Mouse (Mus musculus) ovary, adult 18-20 months (tissue): Measurements from ENCODE around the gene Zc3hc1.
"Not testable (repeated sequence)": the region's sequence is repeated elsewhere in the genome, so short reads cannot be mapped to it uniquely, and the experiment has no call there.

Experiments
- DNase-seq: peaks from one replicate; pipeline ENCODE4 v3.0.0; 2022; ENCODE audit warnings: low spot score, mixed read lengths

Gene Zc3hc1

GRCm38 (mm10) chr6:30390714-30391697, at the start of gene Zc3hc1:
TSS of gene Zc3hc1 (minus strand) at chr6:30391028.
- DNase-seq, result peak; percentile 45

- no peak for DNase-seq
These were observed 48.7 kb upstream of the Zc3hc1 start for GRCm38 (mm10) chr6:30439576-30439975.

DNA sequence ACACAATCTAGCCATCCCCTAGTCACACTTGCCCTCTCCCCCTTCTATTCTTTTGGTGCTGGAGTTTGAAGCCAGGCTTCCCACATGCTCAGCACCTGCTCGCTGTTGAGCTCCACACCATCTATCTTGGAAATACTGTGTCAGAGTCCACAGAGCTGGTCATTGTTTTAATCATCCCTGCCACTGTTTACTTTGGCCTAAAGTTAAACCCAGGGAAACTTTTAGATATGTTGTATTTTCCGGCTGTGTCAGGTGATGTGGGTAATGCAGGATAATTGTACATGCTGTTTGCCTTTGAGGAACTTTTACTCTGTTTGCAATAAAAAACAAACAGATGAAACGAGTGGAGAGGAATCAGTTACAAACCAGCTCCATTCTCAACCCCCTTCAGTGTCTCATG, 46.2 kb upstream of the Zc3hc1 start:
- no peak for DNase-seq

DNA sequence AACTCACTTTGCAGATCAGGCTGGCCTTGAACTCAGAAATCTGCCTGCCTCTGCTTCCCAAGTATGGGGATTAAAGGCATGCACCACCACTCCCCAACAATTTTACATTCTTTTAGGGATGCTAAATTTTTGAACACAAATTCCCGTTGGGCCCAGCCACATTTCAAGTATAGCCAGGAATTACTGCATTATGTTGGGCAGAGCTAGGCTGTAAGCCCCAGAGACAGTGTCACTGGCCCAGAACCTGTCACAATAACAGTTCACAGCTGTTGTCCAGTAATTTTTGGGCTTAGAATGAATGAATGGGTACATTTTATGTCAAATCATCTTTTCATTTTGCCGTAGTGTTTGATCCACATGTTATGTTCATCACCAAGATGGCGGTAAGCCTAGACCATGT, 45.6 kb upstream of the Zc3hc1 start:
- no peak for DNase-seq

- no peak for DNase-seq
These were observed 41.8 kb upstream of the Zc3hc1 start for GRCm38 (mm10) chr6:30432461-30433192.

DNA sequence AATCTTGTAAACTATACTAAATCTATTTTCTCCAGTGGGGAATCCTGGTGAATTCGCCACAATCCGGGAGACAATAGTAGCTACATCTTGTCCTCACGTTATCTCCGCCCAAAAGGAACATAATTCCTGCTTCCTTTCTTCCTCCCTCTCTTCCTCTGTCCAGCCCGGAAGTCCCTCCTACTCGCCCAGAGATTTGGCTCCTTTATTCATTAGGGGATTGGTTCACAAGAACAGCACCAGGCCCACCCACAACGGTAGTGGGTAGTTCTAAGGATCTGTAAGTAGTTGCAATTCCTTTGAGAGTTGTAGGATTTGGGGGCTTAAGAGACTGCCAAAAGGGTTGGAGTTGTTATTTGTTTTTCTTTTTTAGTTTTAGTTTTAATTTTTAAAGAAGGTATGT, 26.0 kb upstream of the Zc3hc1 start:
- DNase-seq, result no peak

GRCm38 (mm10) chr6:30416126-30416525, 25.3 kb upstream of the Zc3hc1 start:
- no peak for DNase-seq

GRCm38 (mm10) chr6:30411311-30411710, 20.5 kb upstream of the Zc3hc1 start:
- DNase-seq, result no peak

- no peak for DNase-seq
These were observed 18.7 kb upstream of the Zc3hc1 start for GRCm38 (mm10) chr6:30409399-30410093.

DNA sequence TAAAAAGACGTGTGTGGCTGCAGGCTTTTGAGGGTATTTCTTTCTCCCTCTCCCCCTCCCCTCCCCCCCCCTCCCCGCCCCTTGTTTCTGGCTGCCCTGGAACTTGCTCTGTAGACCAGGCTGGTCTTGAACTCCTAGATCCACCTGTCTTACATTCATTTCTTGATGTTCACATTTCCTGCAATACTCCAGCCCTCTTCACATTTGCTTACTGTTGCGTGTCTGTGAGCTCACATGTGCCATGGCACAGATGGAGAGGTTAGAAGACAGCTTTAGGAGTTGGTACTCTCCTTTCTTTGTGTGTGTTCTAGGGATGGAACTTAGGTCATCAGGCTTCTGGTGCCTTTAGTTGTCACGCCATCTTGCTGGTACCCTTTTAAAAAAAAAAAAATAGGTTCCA, 17.4 kb upstream of the Zc3hc1 start:
- no peak for DNase-seq

GRCm38 (mm10) chr6:30404671-30405070, 13.8 kb upstream of the Zc3hc1 start:
- no peak for DNase-seq

DNA sequence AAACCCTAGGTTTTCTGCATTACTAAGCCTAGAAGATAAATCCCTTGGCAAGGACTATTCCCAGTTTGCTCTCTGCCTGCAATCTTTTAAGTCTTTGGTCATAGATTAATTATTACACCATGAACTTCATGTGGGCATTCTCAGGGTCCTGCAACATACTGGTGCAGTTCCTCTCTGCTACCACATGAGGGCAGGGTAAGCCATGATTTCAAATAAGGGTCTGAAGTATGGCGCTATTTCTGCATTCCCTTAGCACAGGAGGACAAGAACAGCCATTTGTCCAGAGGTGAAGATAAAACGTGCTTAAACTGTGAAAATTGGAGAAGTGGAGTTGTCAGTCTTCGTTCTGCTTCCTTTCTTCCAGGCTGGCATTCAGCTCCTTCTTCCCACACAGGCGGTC, 12.6 kb upstream of the Zc3hc1 start:
- DNase-seq, result peak; percentile 27

- peak; percentile 19 for DNase-seq
These were observed 11.3 kb upstream of the Zc3hc1 start for GRCm38 (mm10) chr6:30402091-30402491.

- DNase-seq, result peak; percentile 99
These were observed 10.6 kb upstream of the Zc3hc1 start, which contains the start of gene Klhdc10 for GRCm38 (mm10) chr6:30401308-30402015. TSS of gene Klhdc10 (plus strand) at chr6:30401868.

GRCm38 (mm10) chr6:30400716-30401115, 9.9 kb upstream of the Zc3hc1 start:
- DNase-seq, result no peak

- no peak for DNase-seq
These were observed 9.3 kb upstream of the Zc3hc1 start for GRCm38 (mm10) chr6:30400146-30400545.

DNA sequence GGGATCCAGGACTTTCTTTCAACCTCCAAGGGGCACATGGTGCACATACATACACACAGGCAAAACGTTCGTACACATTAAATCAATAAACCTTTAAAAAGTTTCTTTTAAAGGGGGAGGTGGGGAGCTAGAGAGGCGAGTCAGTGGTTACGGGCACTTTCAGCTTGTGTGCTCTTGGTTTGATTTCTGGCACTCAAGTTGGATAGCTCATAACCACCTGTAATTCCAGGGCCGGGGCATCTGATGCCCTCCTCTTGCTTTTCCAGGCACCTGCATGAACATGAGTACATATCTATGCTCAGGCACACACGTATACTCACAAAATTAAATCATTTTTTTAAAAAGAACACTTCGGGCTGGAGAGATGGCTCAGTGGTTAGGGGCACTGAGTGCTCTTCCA, 1.2 kb upstream of the Zc3hc1 start:
- no peak for DNase-seq

DNA sequence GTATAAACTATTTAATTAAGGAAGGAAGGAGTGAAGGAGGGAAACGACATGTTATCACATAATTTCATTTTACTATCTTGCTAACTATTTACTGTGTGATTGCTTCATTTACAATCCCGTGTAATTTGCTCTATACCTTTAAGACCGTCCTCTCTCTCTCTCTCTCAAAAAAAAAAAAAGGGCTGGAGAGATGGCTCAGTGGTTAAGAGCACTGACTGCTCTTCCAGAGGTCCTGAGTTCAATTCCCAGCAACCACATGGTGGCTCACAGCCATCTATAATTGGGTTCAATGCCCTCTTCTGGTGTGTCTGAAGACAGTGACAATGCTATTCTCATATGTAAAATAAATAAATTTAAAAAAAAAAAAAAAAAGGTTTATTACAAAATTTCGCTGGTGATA, 557 bp downstream of the Zc3hc1 start:
- not testable (repeated sequence) for DNase-seq

DNA sequence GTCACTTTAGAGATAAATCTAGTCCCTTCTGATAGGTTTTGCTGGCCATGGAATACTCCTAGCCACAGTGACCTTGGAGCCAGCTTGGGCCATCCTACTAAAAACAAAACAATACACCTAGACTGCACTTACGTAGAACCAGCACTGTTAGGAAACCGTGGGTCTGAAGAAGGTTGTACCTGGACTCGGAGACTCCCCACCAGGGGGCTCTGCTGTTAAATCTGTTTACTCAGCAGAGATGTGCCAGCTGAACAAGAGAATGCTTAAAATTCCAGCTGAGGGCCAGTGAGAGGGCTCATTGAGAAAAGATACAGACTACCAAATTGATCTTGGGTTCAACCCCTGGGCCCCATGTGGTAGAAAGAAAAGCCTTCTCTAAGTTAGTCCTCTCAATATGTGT, 9.7 kb downstream of the Zc3hc1 start:
- DNase-seq, result no peak

DNA sequence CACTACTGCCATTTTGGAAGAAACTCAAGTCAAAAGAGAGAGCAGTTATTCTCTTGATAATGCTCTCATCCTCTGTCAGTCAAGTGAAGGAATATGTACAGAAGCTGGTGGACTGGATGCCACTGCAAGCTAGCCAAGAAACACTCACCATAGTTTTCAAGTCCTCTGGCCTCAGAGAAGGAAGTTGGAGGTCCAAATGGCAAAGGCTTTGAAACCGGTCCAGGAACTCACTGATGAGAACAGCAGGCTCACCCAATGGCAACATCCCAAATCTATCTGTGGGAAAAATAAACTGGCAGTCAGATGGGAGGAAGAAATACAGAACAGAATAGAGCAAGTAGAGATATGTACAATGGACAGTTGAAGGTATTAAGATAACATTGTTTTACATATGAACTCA, 15.0 kb downstream of the Zc3hc1 start:
- peak; percentile 51 for DNase-seq

DNA sequence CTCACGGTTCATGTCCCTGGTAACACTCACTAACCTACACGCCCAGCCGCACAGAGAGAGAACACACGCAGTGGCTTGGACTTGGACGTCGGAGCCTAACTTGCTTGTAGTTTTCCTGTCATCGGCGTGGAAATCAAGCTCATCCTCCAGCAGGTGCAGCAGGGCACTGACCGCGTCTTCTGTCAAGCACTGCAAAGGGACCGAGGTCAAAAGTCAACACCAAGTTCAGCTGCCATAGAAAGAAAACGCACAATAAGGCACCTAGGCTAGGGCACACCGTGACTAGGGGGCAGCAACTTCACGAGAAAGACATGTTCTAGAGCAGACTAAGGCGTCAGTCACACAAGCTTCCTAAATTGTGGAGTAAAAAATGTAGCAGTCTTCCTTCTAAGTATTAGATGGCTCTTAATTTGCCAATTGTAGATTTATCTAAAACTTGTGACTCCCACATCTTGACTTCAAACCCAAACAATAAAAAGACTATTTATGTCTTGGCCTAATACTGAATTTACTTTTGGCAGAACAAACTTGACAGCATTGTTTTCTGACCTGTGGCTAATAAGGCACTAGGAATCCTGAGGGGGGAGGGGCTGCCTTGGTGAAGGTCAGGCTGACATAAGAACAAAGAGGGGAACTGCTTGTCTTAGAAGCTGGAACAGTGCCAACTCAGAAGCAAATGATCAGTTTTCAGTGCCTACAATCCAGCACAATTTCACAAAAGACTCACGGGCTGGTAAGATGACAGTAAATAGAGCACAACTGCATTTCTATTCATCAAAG, 15.9 kb downstream of the Zc3hc1 start:
- DNase-seq, result peak; percentile 75
